Mouse (Mus musculus) liver, embryonic 14.5 days (tissue): ENCODE results near the gene Cnbd2.

Source experiments
- CTCF ChIP-seq: IDR thresholded peaks from 2 replicates; pipeline ENCODE4 v1.5.1; 2016; ENCODE audit warnings: antibody characterized with exemption, low read depth, control low read depth
- EP300 ChIP-seq: IDR thresholded peaks from 2 replicates; pipeline ENCODE4 v1.6.1; 2016; ENCODE audit warnings: antibody characterized with exemption, low read depth

GRCm38 (mm10) chr2:156321538-156321937 is 9.4 kb downstream of the Cnbd2 start:
- TF ChIP-seq CTCF (no peak), EP300 (no peak)
